ENCODE assay signal across 12 mouse cellular contexts in the genomic region with DNA sequence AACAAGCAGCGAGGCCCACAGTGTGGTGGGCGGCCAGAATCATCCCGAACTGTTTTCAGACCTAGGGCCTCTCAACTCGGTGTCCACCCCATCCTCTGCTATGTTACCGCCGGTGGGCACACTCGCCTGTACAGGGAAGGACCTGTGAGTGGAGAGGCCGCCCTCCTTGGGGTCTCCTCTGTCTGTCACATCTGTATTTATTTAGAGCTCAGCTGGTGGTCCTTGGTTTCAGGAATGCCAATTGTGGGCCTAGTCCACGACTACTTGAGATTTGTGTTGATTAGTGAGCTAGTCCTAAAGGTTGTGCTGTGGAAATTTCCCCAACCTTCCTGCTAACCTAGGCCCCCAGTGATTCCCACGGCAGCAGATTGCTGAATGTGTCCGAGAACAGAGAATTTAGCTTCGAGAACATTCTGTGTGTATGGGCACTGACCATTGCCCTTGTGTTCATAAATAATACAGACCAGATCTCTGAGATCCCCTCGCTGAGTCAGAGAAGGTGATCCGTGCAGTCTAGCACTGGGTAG.
DNase-seq lines count a peak whose midpoint lies in the region; ATAC-seq lines count a peak whose summit lies in the region.
"Had no signal": no experiment of that assay in that cellular context is flagged by ENCODE, and none has a peak within 500 bp of the region (broad histone marks: within the 10 kb centered on the region; RNA-seq: fewer than 3 reads in every experiment).

No protein-coding gene starts in this region.

- peak; percentile 12; the same call in 1 of the 2 replicates for ATAC-seq in hindbrain, embryonic 11.5 days (ENCODE audit: low FRiP score)
- no peak for ATAC-seq in hindbrain, embryonic 16.5 days
- ATAC-seq in embryonic facial prominence, embryonic 11.5 days (replicated peaks; ENCODE audit: insufficient number of reproducible peaks, low FRiP score, low TSS enrichment, low read depth) = no peak
- ATAC-seq in midbrain, embryonic 13.5 days = 0 out of 2 replicates have a peak, but pooled peaks have one; percentile 9
- ATAC-seq: lung, postnatal 0 days had no signal

- H3K4me3 ChIP-seq in hindbrain, embryonic 11.5 days (ENCODE audit: low read depth, low read length) = peak overlapping the region; percentile 42; the same call in 1 of the 2 replicates
- no peak overlapping the region for H3K4me3 ChIP-seq in hindbrain, embryonic 16.5 days (ENCODE audit: low read length)
- peak overlapping the region; percentile 50 for H3K4me3 ChIP-seq in embryonic facial prominence, embryonic 11.5 days (ENCODE audit: low read depth, low read length)
- no peak overlapping the region; the same call in 1 of the 2 replicates for H3K4me3 ChIP-seq in midbrain, embryonic 13.5 days (replicated peaks)

- no peaks in the 10 kb centered on the region for H3K36me3 ChIP-seq in hindbrain, embryonic 11.5 days (ENCODE audit: control insufficient read depth, insufficient read depth, low read length)
- no peaks in the 10 kb centered on the region for H3K36me3 ChIP-seq in hindbrain, embryonic 16.5 days (ENCODE audit: control insufficient read depth, insufficient read depth, low read length)
- H3K36me3 ChIP-seq in embryonic facial prominence, embryonic 11.5 days (replicated peaks; ENCODE audit: control insufficient read depth, insufficient read depth, low read depth, low read length) = no peaks in the 10 kb centered on the region
- no peaks in the 10 kb centered on the region for H3K36me3 ChIP-seq in midbrain, embryonic 13.5 days
- H3K36me3 ChIP-seq: G1E had no signal

- peak; percentile 38 for DNase-seq in embryo, embryonic 10 days (ENCODE audit: low spot score)
- DNase-seq in embryo, embryonic 10.5 days (ENCODE audit: low spot score) = no peak
- DNase-seq in hindbrain, embryonic 11.5 days (ENCODE audit: low spot score) = no peak
- peak; percentile 69 for DNase-seq in embryonic facial prominence, embryonic 11.5 days (ENCODE audit: low spot score)
- DNase-seq in adrenal gland, adult (ENCODE audit: inconsistent age in 2 of 2, low spot score in 1 of 2) = no peak
- no peak for DNase-seq in thymus, postnatal 14 days
- DNase-seq: cerebellum, postnatal 36 days; right cerebral cortex, postnatal 14 days had no signal

- no peak overlapping the region for H3K27ac ChIP-seq in hindbrain, embryonic 11.5 days (ENCODE audit: low read depth, low read length)
- no peak overlapping the region for H3K27ac ChIP-seq in hindbrain, embryonic 16.5 days (ENCODE audit: low read depth, low read length)
- peak overlapping the region; percentile 85 for H3K27ac ChIP-seq in embryonic facial prominence, embryonic 11.5 days (replicated peaks; ENCODE audit: low read depth, low read length)
- H3K27ac ChIP-seq in midbrain, embryonic 13.5 days = no peak overlapping the region

- 25% methylated on average over 14 of the region's 14 CpGs for WGBS in hindbrain, embryonic 11.5 days
- 43% methylated on average over 14 of the region's 14 CpGs for WGBS in hindbrain, embryonic 16.5 days
- WGBS in embryonic facial prominence, embryonic 11.5 days = 11% methylated on average over 14 of the region's 14 CpGs
- 29% methylated on average over 14 of the region's 14 CpGs for WGBS in midbrain, embryonic 13.5 days

- H3K9me3 ChIP-seq in hindbrain, embryonic 11.5 days (ENCODE audit: control insufficient read depth, low read length) = no peaks in the 10 kb centered on the region
- no peaks in the 10 kb centered on the region for H3K9me3 ChIP-seq in hindbrain, embryonic 16.5 days (ENCODE audit: control insufficient read depth, low read length)
- no peaks in the 10 kb centered on the region for H3K9me3 ChIP-seq in embryonic facial prominence, embryonic 11.5 days (replicated peaks; ENCODE audit: control insufficient read depth, low read length)
- H3K9me3 ChIP-seq in midbrain, embryonic 13.5 days = no peaks in the 10 kb centered on the region
- H3K9me3 ChIP-seq: G1E had no signal

- peaks cover 51% of the 10 kb centered on the region for H3K27me3 ChIP-seq in hindbrain, embryonic 11.5 days (ENCODE audit: control insufficient read depth, insufficient read depth, low read length)
- peaks cover 42% of the 10 kb centered on the region for H3K27me3 ChIP-seq in hindbrain, embryonic 16.5 days (replicated peaks; ENCODE audit: control insufficient read depth, insufficient read depth, low read length)
- peaks cover 3% of the 10 kb centered on the region; the same call in 1 of the 2 replicates for H3K27me3 ChIP-seq in embryonic facial prominence, embryonic 11.5 days (ENCODE audit: control insufficient read depth, insufficient read depth, low read length)
- peaks cover 90% of the 10 kb centered on the region for H3K27me3 ChIP-seq in midbrain, embryonic 13.5 days

- peak overlapping the region; percentile 96 for H3K4me2 ChIP-seq in hindbrain, embryonic 11.5 days (replicated peaks; ENCODE audit: low read depth, low read length)
- H3K4me2 ChIP-seq in hindbrain, embryonic 16.5 days (ENCODE audit: low read length) = no peak overlapping the region
- peak overlapping the region; percentile 96 for H3K4me2 ChIP-seq in embryonic facial prominence, embryonic 11.5 days (ENCODE audit: low read depth, low read length)
- H3K4me2 ChIP-seq in midbrain, embryonic 13.5 days (replicated peaks) = no peak overlapping the region

- no peak overlapping the region for H3K9ac ChIP-seq in hindbrain, embryonic 11.5 days (ENCODE audit: low read depth, low read length)
- no peak overlapping the region for H3K9ac ChIP-seq in hindbrain, embryonic 16.5 days (ENCODE audit: low read depth, low read length)
- H3K9ac ChIP-seq in embryonic facial prominence, embryonic 11.5 days (replicated peaks; ENCODE audit: low read length) = peak overlapping the region; percentile 79
- H3K9ac ChIP-seq in midbrain, embryonic 13.5 days (replicated peaks) = no peak overlapping the region

- H3K4me1 ChIP-seq in hindbrain, embryonic 11.5 days (replicated peaks; ENCODE audit: control insufficient read depth, insufficient read depth, low read length) = no peaks in the 10 kb centered on the region; the same call in 1 of the 2 replicates
- H3K4me1 ChIP-seq in hindbrain, embryonic 16.5 days (ENCODE audit: control insufficient read depth, insufficient read depth, low read depth, low read length) = peaks cover 14% of the 10 kb centered on the region
- H3K4me1 ChIP-seq in embryonic facial prominence, embryonic 11.5 days (ENCODE audit: control insufficient read depth, insufficient read depth, low read length) = peaks cover 5% of the 10 kb centered on the region
- peaks cover 22% of the 10 kb centered on the region for H3K4me1 ChIP-seq in midbrain, embryonic 13.5 days (replicated peaks)

Comparison
In these comparisons a context has a peak if more than half of its experiments do, and no peak if none do; other contexts are left out.
1. DNase-seq: peak in embryo, embryonic 10 days (single experiment) and embryonic facial prominence, embryonic 11.5 days (single experiment); none in embryo, embryonic 10.5 days (single experiment), hindbrain, embryonic 11.5 days (single experiment), adrenal gland, adult (0 of 2) and thymus, postnatal 14 days (single experiment).
2. ATAC-seq: peak in hindbrain, embryonic 11.5 days (single experiment) and midbrain, embryonic 13.5 days (single experiment); none in hindbrain, embryonic 16.5 days (single experiment) and embryonic facial prominence, embryonic 11.5 days (single experiment).
3. H3K4me2 ChIP-seq: peak in hindbrain, embryonic 11.5 days (single experiment) and embryonic facial prominence, embryonic 11.5 days (single experiment); none in hindbrain, embryonic 16.5 days (single experiment) and midbrain, embryonic 13.5 days (single experiment).
4. H3K4me3 ChIP-seq: peak in hindbrain, embryonic 11.5 days (single experiment) and embryonic facial prominence, embryonic 11.5 days (single experiment); none in hindbrain, embryonic 16.5 days (single experiment) and midbrain, embryonic 13.5 days (single experiment).